Mouse (Mus musculus) heart, embryonic 14.5 days (tissue): Measurements from ENCODE around the gene Vps35l. TPM values are rescaled to one million over a fixed set of nuclear protein-coding genes. Genes with fewer than 3 reads are reported as not detected.
A peak's percentile ranks its signal among the peaks of the same experiment; 100 is the strongest.

Source experiments
- ATAC-seq: fragments of 200-750 bp; cut with Nextera tagmentation; 2 replicates; pipeline ENCODE4 v1.8.0; 2017; ENCODE audit warnings: low read depth, moderate TSS enrichment; ENCODE audit not compliant: insufficient number of reproducible peaks, insufficient read depth, low FRiP score
- H3K27ac ChIP-seq, 2 experiments: fragments of 200-500 bp in 1 of 2; fragments of 300-500 bp in 1 of 2; sonication (generic) in 1 of 2; replicated peaks in 1 of 2; 2 replicates each; pipeline ENCODE4 v1.5.1; 2012 to 2014; ENCODE audit warnings: low read depth in 2 of 2, low read length in 2 of 2, control low read depth in 1 of 2, mild to moderate bottlenecking in 1 of 2, mixed read lengths in 1 of 2; ENCODE audit not compliant: control insufficient read depth in 1 of 2, insufficient read depth in 1 of 2
- H3K27me3 ChIP-seq: fragments of 300-500 bp; sonication (generic); 2 replicates; pipeline ENCODE4 v1.6.1; 2014; ENCODE audit warnings: mild to moderate bottlenecking, low read length, control low read depth; ENCODE audit not compliant: control insufficient read depth, insufficient read depth
- H3K36me3 ChIP-seq: fragments of 300-500 bp; sonication (generic); 2 replicates; pipeline ENCODE4 v1.6.1; 2014; ENCODE audit warnings: mild to moderate bottlenecking, control low read depth, low read length, mixed read lengths; ENCODE audit not compliant: control insufficient read depth, insufficient read depth
- H3K4me1 ChIP-seq, 2 experiments: fragments of 200-500 bp in 1 of 2; fragments of 300-500 bp in 1 of 2; sonication (generic) in 1 of 2; 2 replicates each; pipeline ENCODE4 v1.6.1; 2012 to 2014; ENCODE audit warnings: low read length in 2 of 2, control low read depth in 1 of 2, mixed read lengths in 1 of 2; ENCODE audit not compliant: control insufficient read depth in 2 of 2, insufficient read depth in 2 of 2
- H3K4me2 ChIP-seq: fragments of 300-500 bp; sonication (generic); 2 replicates; pipeline ENCODE4 v1.6.1; 2014; ENCODE audit warnings: mild to moderate bottlenecking, low read length
- H3K4me3 ChIP-seq, 2 experiments: fragments of 200-500 bp in 1 of 2; fragments of 300-500 bp in 1 of 2; sonication (generic) in 1 of 2; 2 replicates each; pipeline ENCODE4 v1.5.1; 2012 to 2014; ENCODE audit warnings: low read length in 2 of 2, mild to moderate bottlenecking in 2 of 2, control low read depth in 1 of 2, low read depth in 1 of 2, moderate library complexity in 1 of 2; ENCODE audit not compliant: control insufficient read depth in 1 of 2, insufficient read depth in 1 of 2
- H3K9ac ChIP-seq: fragments of 300-500 bp; sonication (generic); 2 replicates; pipeline ENCODE4 v1.6.1; 2014; ENCODE audit warnings: mild to moderate bottlenecking, low read length
- H3K9me3 ChIP-seq: fragments of 300-500 bp; sonication (generic); 2 replicates; pipeline ENCODE4 v1.6.1; 2016; ENCODE audit warnings: low read length, control low read depth; ENCODE audit not compliant: control insufficient read depth
- WGBS: fragments of 180-500 bp; shearing (Covaris S2); extraction: QIAGEN DNeasy Blood & Tissue Kit; methylation state at CpG from one replicate; pipeline ENCODE4 v1.1.7; 2014; 5-methylcytosine and 5-hydroxymethylcytosine counted together
- polyA plus RNA-seq: library from polyadenylated mRNA; unstranded; fragments of >200 nt; fragmentation: Nextera tagmentation; extraction: Ambion mirVana; gene quantifications from 2 replicates; pipeline ENCODE4 v1.2.1, GENCODE M21; 2014

The Vps35l gene
- polyA plus RNA-seq, 1 experiment from 2014 or later: 55.2 TPM

DNA sequence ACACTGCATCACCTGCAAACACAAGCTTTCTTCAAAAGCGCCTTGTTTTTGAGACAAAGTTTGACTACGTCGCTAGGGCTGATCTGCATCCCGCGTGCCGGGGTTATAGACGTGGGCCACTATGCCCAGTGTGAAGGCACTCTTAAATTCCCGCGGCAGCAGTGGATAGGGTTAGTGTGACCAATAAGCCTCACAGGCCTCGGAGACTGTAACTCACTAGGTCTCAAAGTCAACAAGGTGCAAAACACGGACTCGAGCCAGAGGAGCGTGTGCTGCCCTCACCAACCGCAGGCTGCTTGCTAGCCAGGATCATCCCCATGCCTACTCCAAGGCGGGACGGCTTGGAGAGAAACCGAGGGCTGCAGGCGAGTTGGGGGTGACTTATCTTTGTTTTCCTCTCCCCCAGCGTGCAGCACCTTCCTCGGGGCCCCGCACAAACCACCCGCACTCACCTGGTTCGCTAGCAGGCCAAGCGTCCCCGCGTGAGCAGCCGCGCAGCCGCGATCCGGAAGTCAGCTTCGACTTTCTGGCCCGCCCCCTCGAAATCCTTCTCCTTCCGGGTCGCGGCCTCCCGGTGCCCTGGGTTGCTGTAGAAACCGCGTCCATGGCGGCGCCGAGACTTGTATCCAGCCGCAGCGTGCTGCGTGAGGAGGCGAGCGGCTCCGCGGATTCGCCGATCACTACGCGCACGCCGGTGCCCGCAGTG lies 115.3 kb downstream of the Vps35l start, which contains the start of gene Iqck:
Gene Iqck (plus strand): TSS at position 582 of the 706 bp plus-strand sequence.
- peak within 1 kb of the TSS; percentile 74 for H3K9ac ChIP-seq
- H3K36me3 ChIP-seq: peaks cover 35% of the 10 kb centered on the region
- peak; percentile 83 for ATAC-seq
- no peaks in the 10 kb centered on the region for H3K9me3 ChIP-seq
- H3K27me3 ChIP-seq: no peaks in the 10 kb centered on the region
- H3K4me2 ChIP-seq: peak within 1 kb of the TSS; percentile 83
- WGBS: under 1% methylated on average over 56 of the region's 57 CpGs
- peaks cover 10 to 25% of the 10 kb centered on the region in 2 experiments for H3K4me1 ChIP-seq
- H3K27ac ChIP-seq: peak within 1 kb of the TSS; percentile 25 to 71; a peak in 3 of 4 replicates
- H3K4me3 ChIP-seq: peak within 1 kb of the TSS; percentile 73 to 83

DNA sequence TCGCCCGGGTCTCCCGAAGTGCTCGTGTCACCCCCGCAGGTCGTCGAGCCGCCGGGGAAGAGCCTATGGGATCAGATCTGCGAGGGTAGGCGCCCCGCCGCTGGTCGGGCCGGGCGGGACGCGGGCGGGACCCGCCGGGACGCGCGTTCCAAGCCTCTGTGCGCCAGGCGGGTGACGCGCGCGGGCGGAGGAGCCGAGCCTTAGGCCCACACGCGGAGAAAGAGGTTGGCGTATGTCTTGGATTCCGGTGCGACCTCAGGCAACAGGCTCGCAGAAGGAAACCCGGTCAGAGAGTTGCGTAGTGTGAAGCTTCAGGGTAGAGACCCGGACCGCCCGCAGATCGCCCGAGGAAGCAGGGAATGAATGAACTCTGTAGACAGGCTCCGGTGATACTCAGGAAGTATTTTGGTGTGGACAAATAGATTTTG lies 115.9 kb downstream of the Vps35l start, which contains the start of gene Knop1:
Gene Knop1 (minus strand): TSS at position 378 of the 428 bp plus-strand sequence.
- Histone ChIP-seq H3K27ac (peak within 1 kb of the TSS; percentile 25 to 71; a peak in 3 of 4 replicates), H3K4me1 (peaks cover 7 to 20% of the 10 kb centered on the region in 2 experiments), H3K9me3 (no peaks in the 10 kb centered on the region), H3K4me3 (peak within 1 kb of the TSS; percentile 73 to 83), H3K27me3 (no peaks in the 10 kb centered on the region), H3K9ac (peak within 1 kb of the TSS; percentile 74), H3K36me3 (peaks cover 29% of the 10 kb centered on the region), H3K4me2 (peak within 1 kb of the TSS; percentile 83)
- peak; percentile 55 for ATAC-seq
- under 1% methylated on average over 46 of the region's 46 CpGs for WGBS

DNA sequence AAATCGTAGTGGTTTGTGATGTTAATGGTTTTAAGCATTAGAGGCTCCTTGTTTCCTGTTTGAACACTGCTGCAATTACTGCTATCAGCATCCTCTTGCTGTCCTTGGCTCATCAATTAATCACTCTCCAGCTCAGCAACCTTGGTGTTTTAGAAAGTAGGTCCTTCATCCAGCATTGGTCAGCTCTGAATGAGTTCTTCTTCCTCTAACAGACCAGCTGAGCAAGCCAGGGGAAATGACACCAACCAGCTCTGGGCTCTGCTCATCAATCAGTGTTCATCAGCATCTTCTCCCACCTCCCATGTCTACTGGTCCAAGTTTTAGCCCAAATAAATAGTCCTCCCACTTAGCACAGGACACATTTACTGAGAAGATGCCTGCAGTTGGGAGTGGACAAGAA lies 118.6 kb downstream of the Vps35l start:
- Histone ChIP-seq H3K4me1 (peaks cover 5 to 15% of the 10 kb centered on the region in 2 experiments), H3K27ac (no peak overlapping the region), H3K9ac (no peak overlapping the region), H3K27me3 (no peaks in the 10 kb centered on the region), H3K36me3 (peaks cover 4% of the 10 kb centered on the region; the same call in 1 of the 2 replicates), H3K4me3 (no peak overlapping the region), H3K4me2 (no peak overlapping the region), H3K9me3 (no peaks in the 10 kb centered on the region)
- 82% methylated on average over 1 of the region's 1 CpGs for WGBS
- no peak for ATAC-seq

DNA sequence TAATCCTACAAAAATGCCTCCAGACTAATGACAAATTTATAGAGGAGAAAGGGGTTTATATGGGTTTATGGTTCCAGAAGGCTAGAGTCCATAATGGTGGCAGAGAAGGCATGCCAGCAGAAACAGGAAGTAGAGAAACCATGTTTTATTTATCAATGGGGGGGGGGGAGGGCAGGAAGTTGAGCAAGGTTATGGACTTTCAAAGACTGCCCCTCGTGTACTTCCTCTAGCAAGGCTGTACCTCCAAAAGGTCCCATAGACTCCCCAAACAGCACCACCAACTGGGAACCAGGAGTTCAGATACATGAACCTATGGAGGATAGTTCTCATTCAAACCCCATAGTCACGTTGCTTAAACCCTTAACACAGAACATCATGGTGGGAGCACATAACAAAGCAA lies 125.3 kb downstream of the Vps35l start:
- no peaks in the 10 kb centered on the region for H3K27me3 ChIP-seq
- H3K4me2 ChIP-seq: no peak overlapping the region
- no peak for ATAC-seq
- H3K36me3 ChIP-seq: no peaks in the 10 kb centered on the region
- H3K4me1 ChIP-seq: no peaks in the 10 kb centered on the region
- 51% methylated on average over 2 of the region's 2 CpGs for WGBS
- no peaks in the 10 kb centered on the region for H3K9me3 ChIP-seq
- H3K4me3 ChIP-seq: no peak overlapping the region
- H3K9ac ChIP-seq: no peak overlapping the region
- no peak overlapping the region for H3K27ac ChIP-seq

DNA sequence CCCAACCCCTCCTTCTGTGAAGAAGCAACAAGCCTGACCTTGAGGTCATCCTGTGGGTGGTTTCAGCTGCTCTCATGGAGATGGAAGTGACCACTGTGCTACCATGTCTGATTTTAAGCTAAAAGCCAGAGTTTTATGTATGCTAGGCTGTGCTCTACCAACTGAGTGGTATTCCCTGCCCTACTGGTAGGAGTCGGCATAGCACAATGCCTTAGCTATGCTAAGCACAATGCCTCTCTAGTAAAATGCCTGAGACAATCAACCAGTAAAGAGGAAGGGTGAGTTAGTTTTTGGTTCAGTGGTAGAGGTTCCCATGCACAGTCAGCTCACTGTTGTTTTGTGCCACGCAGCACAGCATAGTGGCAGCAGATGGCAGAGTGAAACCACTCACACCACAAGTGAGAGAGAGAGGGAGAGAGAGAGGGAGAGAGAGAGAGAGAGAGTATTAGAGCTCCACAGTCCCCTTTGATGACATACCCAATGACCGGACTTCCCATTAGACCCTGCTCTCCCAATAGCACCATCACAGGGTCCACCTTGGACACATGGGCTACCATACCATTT lies 139.5 kb downstream of the Vps35l start:
- Histone ChIP-seq H3K27ac (no peak overlapping the region), H3K4me1 (peaks cover 10 to 11% of the 10 kb centered on the region in 2 experiments), H3K36me3 (no peaks in the 10 kb centered on the region), H3K4me3 (no peak overlapping the region), H3K9me3 (no peaks in the 10 kb centered on the region), H3K27me3 (no peaks in the 10 kb centered on the region), H3K9ac (no peak overlapping the region), H3K4me2 (no peak overlapping the region)
- ATAC-seq: no peak
- WGBS: 82% methylated on average over 3 of the region's 3 CpGs

DNA sequence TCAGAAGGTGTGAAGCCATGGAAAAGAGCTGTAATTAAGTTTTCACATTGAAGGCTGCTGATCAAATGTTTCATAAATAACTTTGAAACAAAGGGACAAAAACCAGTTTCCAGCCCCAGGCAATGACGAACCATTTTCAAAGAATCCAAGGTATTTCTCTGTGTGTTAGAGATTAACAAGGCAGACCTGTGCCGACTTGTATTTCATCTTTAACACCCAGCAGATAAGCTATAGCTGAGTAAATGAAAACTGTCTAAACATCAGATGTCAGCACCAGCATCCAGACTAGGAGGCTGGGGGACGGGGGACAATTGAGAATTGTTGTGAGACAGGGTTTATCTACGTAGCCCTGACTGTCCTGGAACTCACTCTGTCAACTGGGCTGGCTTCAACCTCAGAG lies 143.9 kb downstream of the Vps35l start:
- Histone ChIP-seq H3K36me3 (no peaks in the 10 kb centered on the region), H3K9me3 (no peaks in the 10 kb centered on the region), H3K27ac (no peak overlapping the region), H3K27me3 (no peaks in the 10 kb centered on the region), H3K4me3 (no peak overlapping the region), H3K4me1 (peaks cover 10 to 11% of the 10 kb centered on the region in 2 experiments), H3K9ac (no peak overlapping the region), H3K4me2 (no peak overlapping the region)
- ATAC-seq: no peak
- WGBS: 44% methylated on average over 4 of the region's 4 CpGs

DNA sequence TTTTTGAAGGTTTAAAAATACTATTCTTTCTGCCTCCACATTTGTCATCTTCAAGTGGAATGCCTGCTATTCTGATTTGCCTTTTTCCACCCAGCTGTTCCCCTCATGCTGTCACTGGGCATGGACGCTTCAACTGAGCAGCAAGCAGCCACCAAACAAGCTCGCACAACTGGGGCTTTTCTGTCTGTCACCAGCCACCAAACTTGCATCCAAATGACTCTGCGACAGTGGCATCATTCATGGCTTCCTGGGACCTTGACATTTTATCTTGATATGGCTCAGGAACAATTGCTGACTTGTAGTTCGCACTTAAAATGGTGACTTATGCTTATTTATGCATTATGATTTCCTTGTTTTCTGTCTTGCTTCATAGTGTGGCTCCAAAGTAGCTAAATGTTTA lies 144.9 kb downstream of the Vps35l start:
- no peaks in the 10 kb centered on the region for H3K27me3 ChIP-seq
- H3K36me3 ChIP-seq: no peaks in the 10 kb centered on the region
- ATAC-seq: no peak
- no peak overlapping the region for H3K4me3 ChIP-seq
- no peak overlapping the region for H3K9ac ChIP-seq
- H3K4me2 ChIP-seq: no peak overlapping the region
- WGBS: 71% methylated on average over 4 of the region's 4 CpGs
- H3K9me3 ChIP-seq: no peaks in the 10 kb centered on the region
- peaks cover 10 to 11% of the 10 kb centered on the region in 2 experiments for H3K4me1 ChIP-seq
- H3K27ac ChIP-seq: no peak overlapping the region
